Mouse (Mus musculus) E14TG2a.4 (cell line): Measurements from ENCODE around the gene Elavl4.

ENCODE experiments used
- CTCF ChIP-seq: conservative IDR thresholded peaks from 2 replicates; pipeline ENCODE4 v1.5.1; 2014; ENCODE audit warnings: low read length
- NANOG ChIP-seq: IDR thresholded peaks from 2 replicates; pipeline ENCODE4 v1.6.1; 2014; ENCODE audit warnings: borderline replicate concordance, low read length, mixed read lengths
- POU5F1 ChIP-seq: IDR thresholded peaks from 2 replicates; pipeline ENCODE4 v1.6.1; 2014; ENCODE audit warnings: low read length, borderline replicate concordance

- TF ChIP-seq CTCF = no peak
- no peak for TF ChIP-seq POU5F1
- TF ChIP-seq NANOG = no peak
Observed at GRCm38 (mm10) chr4:110177263-110177662, 174.4 kb downstream of the Elavl4 start.
